Comparison of ENCODE assay signal across 24 mouse cellular contexts in the genomic region with DNA sequence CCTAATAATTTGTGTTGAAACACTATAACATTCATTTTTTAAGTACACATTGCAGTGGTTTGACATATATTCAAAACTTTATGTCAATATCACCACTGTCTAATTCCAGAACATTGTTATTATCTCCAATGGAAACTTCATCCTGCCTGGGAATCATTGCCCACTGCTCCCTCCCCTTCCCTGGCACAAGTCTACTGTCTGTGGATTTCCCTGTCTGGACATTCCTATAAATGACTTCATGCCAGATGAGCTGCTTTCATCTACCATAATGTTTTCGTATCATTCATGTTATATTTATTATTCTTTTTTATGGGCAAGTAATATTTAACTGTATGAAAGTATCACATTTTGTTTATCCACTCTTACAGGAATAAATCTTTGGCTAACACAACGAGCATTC. TPM values are rescaled to one million over a fixed set of nuclear protein-coding genes. Genes with fewer than 3 reads are reported as not detected.
"Had no signal": no experiment of that assay in that cellular context is flagged by ENCODE, and none has a peak within 500 bp of the region (broad histone marks: within the 10 kb centered on the region; RNA-seq: fewer than 3 reads in every experiment).

No protein-coding gene starts in this region.

- H3K27me3 ChIP-seq: lung, embryonic 15.5 days; megakaryocyte, embryonic 14.5 days; midbrain, embryonic 13.5 days; midbrain, embryonic 15.5 days; neural tube, embryonic 12.5 days; stomach, embryonic 15.5 days had no signal

- H3K36me3 ChIP-seq: lung, embryonic 15.5 days; midbrain, embryonic 13.5 days; midbrain, embryonic 15.5 days; neural tube, embryonic 12.5 days; stomach, embryonic 15.5 days had no signal

- H3K9me3 ChIP-seq: lung, embryonic 15.5 days; megakaryocyte, embryonic 14.5 days; midbrain, embryonic 13.5 days; midbrain, embryonic 15.5 days; neural tube, embryonic 12.5 days; stomach, embryonic 15.5 days had no signal

- H3K4me1 ChIP-seq: midbrain, embryonic 15.5 days; neural tube, embryonic 12.5 days; stomach, embryonic 15.5 days had no signal

- H3K4me3 ChIP-seq: lung, embryonic 15.5 days; megakaryocyte, embryonic 14.5 days; midbrain, embryonic 13.5 days; midbrain, embryonic 15.5 days; neural tube, embryonic 12.5 days; stomach, embryonic 15.5 days had no signal

- H3K9ac ChIP-seq: liver, embryonic 14.5 days; lung, embryonic 15.5 days; midbrain, embryonic 13.5 days; midbrain, embryonic 15.5 days; neural tube, embryonic 12.5 days; stomach, embryonic 15.5 days had no signal

- H3K27ac ChIP-seq: liver, embryonic 14.5 days; lung, embryonic 15.5 days; midbrain, embryonic 13.5 days; midbrain, embryonic 15.5 days; neural tube, embryonic 12.5 days; stomach, embryonic 15.5 days; stomach, postnatal 0 days had no signal

- H3K4me2 ChIP-seq: lung, embryonic 15.5 days; midbrain, embryonic 11.5 days; midbrain, embryonic 13.5 days; midbrain, embryonic 15.5 days; neural tube, embryonic 12.5 days; stomach, embryonic 15.5 days had no signal

- ATAC-seq: lung, postnatal 0 days; midbrain, embryonic 13.5 days; midbrain, embryonic 15.5 days had no signal

- DNase-seq: lung, adult 18-20 months; lung, postnatal 14 days; lung, postnatal 4 days; right cerebral cortex, postnatal 14 days; thymus, adult 2 months; thymus, postnatal 25 days; thymus, postnatal 4 days had no signal

RNA-seq across cellular contexts. Expression of a gene that starts 30.8 kb away (rescaled TPM):
- total RNA-seq: midbrain, postnatal 0 days; monocyte, adult 5-6 weeks; neutrophil, adult 5-6 weeks had no signal
- polyA plus RNA-seq: liver, embryonic 14.5 days; liver, embryonic 16.5 days; lung, embryonic 15.5 days; lung, postnatal 0 days; midbrain, embryonic 11.5 days; midbrain, embryonic 13.5 days; neural tube, embryonic 12.5 days; neural tube, embryonic 14.5 days; spleen, adult 2 months; stomach, embryonic 15.5 days; stomach, postnatal 0 days; thymus, adult 2 months; urinary bladder, adult 2 months had no signal
